18 mouse cellular contexts compared by ENCODE assay signal in the genomic region with DNA sequence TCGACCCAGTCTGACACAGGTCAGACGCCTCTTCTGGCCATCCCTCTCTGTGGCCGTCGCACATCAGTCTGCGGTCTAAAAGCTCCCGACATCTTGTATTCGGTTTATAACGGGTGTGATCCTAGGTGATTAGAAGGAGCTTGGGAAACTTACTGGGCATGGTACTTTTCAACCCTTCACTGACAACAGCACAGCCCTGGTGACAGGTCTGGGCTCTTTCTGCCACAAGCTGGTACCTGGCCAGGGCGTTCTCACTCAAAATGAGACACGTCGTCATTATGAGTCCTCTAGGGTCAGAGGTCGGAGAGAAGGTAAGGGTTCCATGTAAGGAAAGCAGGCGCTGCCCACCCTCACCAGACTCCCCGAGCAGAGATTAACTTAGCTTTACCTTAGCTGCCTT.
DNase-seq lines count a peak whose midpoint lies in the region; ATAC-seq lines count a peak whose summit lies in the region.
"Had no signal": no experiment of that assay in that cellular context is flagged by ENCODE, and none has a peak within 500 bp of the region (broad histone marks: within the 10 kb centered on the region; RNA-seq: fewer than 3 reads in every experiment).

No protein-coding gene starts in this region.

- no peaks in the 10 kb centered on the region for H3K36me3 ChIP-seq in neural tube, embryonic 14.5 days (ENCODE audit: control insufficient read depth, insufficient read depth, low read length)
- peaks cover 23% of the 10 kb centered on the region; the same call in 1 of the 2 replicates for H3K36me3 ChIP-seq in forebrain, embryonic 15.5 days
- 0 out of 2 replicates have a peak, but pooled peaks cover 2% of the 10 kb centered on the region for H3K36me3 ChIP-seq in hindbrain, embryonic 16.5 days (ENCODE audit: control insufficient read depth, insufficient read depth, low read length)
- peaks cover 2% of the 10 kb centered on the region; the same call in 1 of the 2 replicates for H3K36me3 ChIP-seq in midbrain, embryonic 16.5 days (ENCODE audit: control insufficient read depth, insufficient read depth, low read length)
- H3K36me3 ChIP-seq: G1E had no signal

- H3K9me3 ChIP-seq in neural tube, embryonic 14.5 days (ENCODE audit: control insufficient read depth, low read length) = no peaks in the 10 kb centered on the region
- no peaks in the 10 kb centered on the region for H3K9me3 ChIP-seq in forebrain, embryonic 15.5 days
- H3K9me3 ChIP-seq in hindbrain, embryonic 16.5 days (ENCODE audit: control insufficient read depth, low read length) = no peaks in the 10 kb centered on the region
- H3K9me3 ChIP-seq in midbrain, embryonic 16.5 days (replicated peaks; ENCODE audit: control insufficient read depth, low read length, poor library complexity, severe bottlenecking) = no peaks in the 10 kb centered on the region
- H3K9me3 ChIP-seq: G1E had no signal

- no peak for DNase-seq in neural tube, embryonic 10.5 days (ENCODE audit: extremely low spot score, low spot score)
- DNase-seq in spleen, postnatal 36 days (ENCODE audit: low spot score in 2 of 2) = no peak
- DNase-seq in layer of hippocampus, postnatal 25 days (ENCODE audit: extremely low spot score in 1 of 2, low spot score in 1 of 2) = no peak
- DNase-seq in thymus, postnatal 36 days = no peak
- DNase-seq: adrenal gland, postnatal 10 days; gastrocnemius, adult 2 months; heart, adult 18-20 months; layer of hippocampus, adult 9-11 months; liver; lung, adult 2 months; thymus, adult 18-20 months had no signal

- H3K4me1 ChIP-seq in neural tube, embryonic 14.5 days (ENCODE audit: control insufficient read depth, insufficient read depth, low read length) = peaks cover 8% of the 10 kb centered on the region; the same call in 1 of the 2 replicates
- peaks cover 53% of the 10 kb centered on the region for H3K4me1 ChIP-seq in forebrain, embryonic 15.5 days
- H3K4me1 ChIP-seq in hindbrain, embryonic 16.5 days (ENCODE audit: control insufficient read depth, insufficient read depth, low read depth, low read length) = peaks cover 5% of the 10 kb centered on the region
- peaks cover 4% of the 10 kb centered on the region; the same call in 1 of the 2 replicates for H3K4me1 ChIP-seq in midbrain, embryonic 16.5 days (ENCODE audit: control insufficient read depth, insufficient read depth, low read length)

- H3K4me3 ChIP-seq in neural tube, embryonic 14.5 days (ENCODE audit: low read depth, low read length) = no peak overlapping the region
- no peak overlapping the region for H3K4me3 ChIP-seq in forebrain, embryonic 15.5 days
- no peak overlapping the region for H3K4me3 ChIP-seq in hindbrain, embryonic 16.5 days (ENCODE audit: low read length)
- H3K4me3 ChIP-seq in midbrain, embryonic 16.5 days (ENCODE audit: low read depth, low read length) = no peak overlapping the region
- H3K4me3 ChIP-seq: gastrocnemius, adult 2 months had no signal

- H3K27ac ChIP-seq in neural tube, embryonic 14.5 days (ENCODE audit: low read depth, low read length) = no peak overlapping the region
- peak overlapping the region; percentile 89 for H3K27ac ChIP-seq in forebrain, embryonic 15.5 days (replicated peaks)
- H3K27ac ChIP-seq in hindbrain, embryonic 16.5 days (ENCODE audit: low read depth, low read length) = peak overlapping the region; percentile 72
- H3K27ac ChIP-seq in midbrain, embryonic 16.5 days (ENCODE audit: low read length) = peak overlapping the region; percentile 18; the same call in 1 of the 2 replicates
- H3K27ac ChIP-seq: gastrocnemius, adult 2 months; kidney, postnatal 0 days had no signal

- WGBS in neural tube, embryonic 14.5 days = 84% methylated on average over 14 of the region's 14 CpGs
- WGBS in forebrain, embryonic 15.5 days = 64% methylated on average over 14 of the region's 14 CpGs
- 74% methylated on average over 14 of the region's 14 CpGs for WGBS in hindbrain, embryonic 16.5 days
- 80% methylated on average over 14 of the region's 14 CpGs for WGBS in midbrain, embryonic 16.5 days

- no peak overlapping the region for H3K9ac ChIP-seq in neural tube, embryonic 14.5 days (replicated peaks; ENCODE audit: low read depth, low read length)
- H3K9ac ChIP-seq in forebrain, embryonic 15.5 days (replicated peaks) = no peak overlapping the region
- no peak overlapping the region for H3K9ac ChIP-seq in hindbrain, embryonic 16.5 days (ENCODE audit: low read depth, low read length)
- no peak overlapping the region for H3K9ac ChIP-seq in midbrain, embryonic 16.5 days (ENCODE audit: low read depth, low read length)

- H3K4me2 ChIP-seq in neural tube, embryonic 14.5 days (ENCODE audit: low read depth, low read length) = no peak overlapping the region
- no peak overlapping the region for H3K4me2 ChIP-seq in forebrain, embryonic 15.5 days (replicated peaks)
- H3K4me2 ChIP-seq in hindbrain, embryonic 16.5 days (ENCODE audit: low read length) = no peak overlapping the region
- H3K4me2 ChIP-seq in midbrain, embryonic 16.5 days (ENCODE audit: low read length) = no peak overlapping the region

- H3K27me3 ChIP-seq in neural tube, embryonic 14.5 days (ENCODE audit: control insufficient read depth, insufficient read depth, low read length) = no peaks in the 10 kb centered on the region
- H3K27me3 ChIP-seq in forebrain, embryonic 15.5 days = no peaks in the 10 kb centered on the region
- H3K27me3 ChIP-seq in hindbrain, embryonic 16.5 days (replicated peaks; ENCODE audit: control insufficient read depth, insufficient read depth, low read length) = no peaks in the 10 kb centered on the region
- no peaks in the 10 kb centered on the region for H3K27me3 ChIP-seq in midbrain, embryonic 16.5 days (ENCODE audit: control insufficient read depth, insufficient read depth, low read depth, low read length)

- ATAC-seq in neural tube, embryonic 14.5 days (ENCODE audit: low read depth) = peak; percentile 55; the same call in 1 of the 2 replicates
- peak; percentile 9; the same call in 1 of the 2 replicates for ATAC-seq in forebrain, embryonic 15.5 days (replicated peaks)
- peak; percentile 34 for ATAC-seq in hindbrain, embryonic 16.5 days
- no peak for ATAC-seq in midbrain, embryonic 16.5 days
- ATAC-seq: intestine, embryonic 16.5 days had no signal
